In the genomic region with DNA sequence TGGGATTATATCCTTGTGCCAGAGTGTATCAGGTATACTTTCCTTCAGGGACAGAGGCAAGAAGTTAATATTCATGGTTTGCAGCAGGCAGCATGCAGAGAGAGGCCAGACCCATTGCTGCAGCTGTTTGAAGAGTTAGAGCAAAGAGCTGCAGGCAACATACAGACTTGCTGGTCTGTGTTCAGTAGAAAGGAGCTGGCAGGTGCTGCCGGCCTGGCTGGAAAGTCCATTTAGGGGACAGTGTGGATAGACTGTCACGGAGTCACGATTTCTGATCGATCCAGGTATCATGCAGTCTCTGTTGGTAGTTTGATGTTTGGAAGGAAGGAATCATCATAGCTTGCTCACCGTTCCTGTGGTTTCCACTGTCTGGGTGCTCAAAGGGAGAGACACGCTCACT, we compare ENCODE assay signal across 14 mouse cellular contexts. TPM values are rescaled to one million over a fixed set of nuclear protein-coding genes. Genes with fewer than 3 reads are reported as not detected.
DNase-seq lines count a peak whose midpoint lies in the region; ATAC-seq and TF ChIP-seq lines count a peak whose summit lies in the region.
"Had no signal": no experiment of that assay in that cellular context is flagged by ENCODE, and none has a peak within 500 bp of the region (broad histone marks: within the 10 kb centered on the region; RNA-seq: fewer than 3 reads in every experiment).

No protein-coding gene starts in this region.

- H3K9ac ChIP-seq in kidney, embryonic 15.5 days = no peak overlapping the region
- no peak overlapping the region for H3K9ac ChIP-seq in forebrain, embryonic 12.5 days
- 0 out of 2 replicates have a peak overlapping the region, but pooled peaks have one; percentile 7 for H3K9ac ChIP-seq in hindbrain, embryonic 16.5 days (ENCODE audit: low read depth, low read length)
- H3K9ac ChIP-seq in midbrain, postnatal 0 days (replicated peaks; ENCODE audit: low read length, poor library complexity, severe bottlenecking) = no peak overlapping the region

- DNase-seq in kidney, postnatal 25 days = no peak
- peak; percentile 26 for DNase-seq in midbrain, postnatal 0 days (ENCODE audit: low spot score)
- DNase-seq in adrenal gland, postnatal 10 days = no peak
- no peak for DNase-seq in cerebellum, adult 9-10 months
- DNase-seq: spleen, adult 18-20 months; thymus, postnatal 36 days had no signal

- H3K27me3 ChIP-seq in kidney, embryonic 15.5 days = no peaks in the 10 kb centered on the region
- no peaks in the 10 kb centered on the region for H3K27me3 ChIP-seq in forebrain, embryonic 12.5 days
- H3K27me3 ChIP-seq in hindbrain, embryonic 16.5 days (replicated peaks; ENCODE audit: control insufficient read depth, insufficient read depth, low read length) = no peaks in the 10 kb centered on the region
- no peaks in the 10 kb centered on the region for H3K27me3 ChIP-seq in midbrain, postnatal 0 days (ENCODE audit: insufficient read depth, low read length)

- H3K4me3 ChIP-seq in kidney, embryonic 15.5 days (replicated peaks) = no peak overlapping the region
- no peak overlapping the region for H3K4me3 ChIP-seq in forebrain, embryonic 12.5 days (replicated peaks)
- no peak overlapping the region for H3K4me3 ChIP-seq in hindbrain, embryonic 16.5 days (ENCODE audit: low read length)
- no peak overlapping the region for H3K4me3 ChIP-seq in midbrain, postnatal 0 days (ENCODE audit: low read depth, low read length)

- no peak for TF ChIP-seq CTCF in midbrain, postnatal 0 days (IDR thresholded peaks at IDR 0.05)

- H3K36me3 ChIP-seq in kidney, embryonic 15.5 days = peaks cover 98% of the 10 kb centered on the region
- peaks cover 67% of the 10 kb centered on the region for H3K36me3 ChIP-seq in forebrain, embryonic 12.5 days (replicated peaks)
- peaks cover 9% of the 10 kb centered on the region for H3K36me3 ChIP-seq in hindbrain, embryonic 16.5 days (ENCODE audit: control insufficient read depth, insufficient read depth, low read length)
- no peaks in the 10 kb centered on the region for H3K36me3 ChIP-seq in midbrain, postnatal 0 days (ENCODE audit: insufficient read depth, low read length)

- 0 out of 2 replicates have a peak, but pooled peaks cover 5% of the 10 kb centered on the region for H3K9me3 ChIP-seq in kidney, embryonic 15.5 days (replicated peaks)
- H3K9me3 ChIP-seq in forebrain, embryonic 12.5 days = peaks cover 10% of the 10 kb centered on the region
- no peaks in the 10 kb centered on the region for H3K9me3 ChIP-seq in hindbrain, embryonic 16.5 days (ENCODE audit: control insufficient read depth, low read length)
- H3K9me3 ChIP-seq in midbrain, postnatal 0 days (ENCODE audit: low read length) = no peaks in the 10 kb centered on the region

- WGBS in kidney, embryonic 15.5 days = 80% methylated on average over 6 of the region's 6 CpGs
- WGBS in forebrain, embryonic 12.5 days = 66% methylated on average over 6 of the region's 6 CpGs
- WGBS in hindbrain, embryonic 16.5 days = 64% methylated on average over 6 of the region's 6 CpGs
- 54% methylated on average over 6 of the region's 6 CpGs for WGBS in midbrain, postnatal 0 days

- peaks cover 22% of the 10 kb centered on the region for H3K4me1 ChIP-seq in kidney, embryonic 15.5 days
- H3K4me1 ChIP-seq in forebrain, embryonic 12.5 days = peaks cover 37% of the 10 kb centered on the region
- H3K4me1 ChIP-seq in hindbrain, embryonic 16.5 days (ENCODE audit: control insufficient read depth, insufficient read depth, low read depth, low read length) = peaks cover 21% of the 10 kb centered on the region
- peaks cover 11% of the 10 kb centered on the region for H3K4me1 ChIP-seq in midbrain, postnatal 0 days (ENCODE audit: insufficient read depth, low read length)

- H3K4me2 ChIP-seq in kidney, embryonic 15.5 days = no peak overlapping the region
- no peak overlapping the region for H3K4me2 ChIP-seq in forebrain, embryonic 12.5 days
- no peak overlapping the region for H3K4me2 ChIP-seq in hindbrain, embryonic 16.5 days (ENCODE audit: low read length)
- no peak overlapping the region for H3K4me2 ChIP-seq in midbrain, postnatal 0 days (ENCODE audit: low read depth, low read length, poor library complexity, severe bottlenecking)

- no peak for ATAC-seq in kidney, embryonic 15.5 days (replicated peaks; ENCODE audit: low FRiP score)
- peak; percentile 28; the same call in 1 of the 2 replicates for ATAC-seq in forebrain, embryonic 12.5 days (ENCODE audit: low FRiP score)
- ATAC-seq in hindbrain, embryonic 16.5 days = no peak; the same call in 1 of the 2 replicates
- ATAC-seq in midbrain, postnatal 0 days (ENCODE audit: low FRiP score) = no peak
- ATAC-seq: lung, postnatal 0 days had no signal

- peak overlapping the region; percentile 63 for H3K27ac ChIP-seq in kidney, embryonic 15.5 days
- H3K27ac ChIP-seq in forebrain, embryonic 12.5 days = peak overlapping the region; percentile 86
- peak overlapping the region; percentile 51 for H3K27ac ChIP-seq in hindbrain, embryonic 16.5 days (ENCODE audit: low read depth, low read length)
- H3K27ac ChIP-seq in midbrain, postnatal 0 days (ENCODE audit: low read depth, low read length) = no peak overlapping the region

RNA-seq across cellular contexts. Expression of a gene that starts 54.9 kb away (rescaled TPM):
- polyA plus RNA-seq in kidney, embryonic 15.5 days (2015; fragmentation: Nextera tagmentation; extraction: Ambion mirVana) = not detected in 2 replicates
- not detected in 2 replicates for polyA plus RNA-seq in forebrain, embryonic 12.5 days (2016; fragmentation: Nextera tagmentation; extraction: Ambion mirVana)
- not detected in 2 replicates for polyA plus RNA-seq in hindbrain, embryonic 16.5 days (2015; fragmentation: Nextera tagmentation; extraction: Ambion mirVana)
- not detected in 2 replicates for total RNA-seq in midbrain, postnatal 0 days (2014; rRNA removed)
- polyA plus RNA-seq in midbrain, postnatal 0 days (2015; fragmentation: Nextera tagmentation; extraction: Ambion mirVana) = not detected in 2 replicates
- not detected for total RNA-seq in adrenal gland, postnatal 10 days (2021)
- total RNA-seq: left cerebral cortex, postnatal 14 days had no signal
- polyA plus RNA-seq: brain, embryonic 14.5 days; cortical plate, adult 2 months; intestine, embryonic 14.5 days; lung, postnatal 0 days had no signal
